ENCODE assay signal across 30 mouse cellular contexts in genomic region chr1:105330581-105331320, GRCm38 (mm10). TPM values are rescaled to one million over a fixed set of nuclear protein-coding genes. Genes with fewer than 3 reads are reported as not detected.
DNase-seq lines count a peak whose midpoint lies in the region; ATAC-seq and TF ChIP-seq lines count a peak whose summit lies in the region.
"Had no signal": no experiment of that assay in that cellular context is flagged by ENCODE, and none has a peak within 500 bp of the region (broad histone marks: within the 10 kb centered on the region; RNA-seq: fewer than 3 reads in every experiment).

No protein-coding gene starts in this region.

- peak overlapping the region; percentile 70; the same call in 1 of the 2 replicates for H3K27ac ChIP-seq in cerebellum, adult 2 months (ENCODE audit: insufficient read depth, low read length)
- H3K27ac ChIP-seq in midbrain, embryonic 10.5 days (replicated peaks) = peak overlapping the region; percentile 42; the same call in 1 of the 2 replicates
- H3K27ac ChIP-seq in midbrain, postnatal 0 days (ENCODE audit: low read depth, low read length) = no peak overlapping the region
- H3K27ac ChIP-seq in midbrain, embryonic 14.5 days (replicated peaks; ENCODE audit: low read depth, low read length) = peak overlapping the region; percentile 14; the same call in 1 of the 2 replicates
- H3K27ac ChIP-seq: embryonic facial prominence, embryonic 10.5 days; embryonic facial prominence, embryonic 15.5 days; forebrain, embryonic 12.5 days; heart, embryonic 13.5 days; hindbrain, embryonic 10.5 days; hindbrain, embryonic 15.5 days; limb, embryonic 10.5 days; limb, embryonic 15.5 days; liver, embryonic 13.5 days had no signal

- TF ChIP-seq POLR2A in cerebellum, adult 2 months (IDR thresholded peaks at IDR 0.05; ENCODE audit: borderline replicate concordance, insufficient read depth, low read length) = no peak

- no peak overlapping the region for H3K9ac ChIP-seq in midbrain, postnatal 0 days (replicated peaks; ENCODE audit: low read length, poor library complexity, severe bottlenecking)
- no peak overlapping the region for H3K9ac ChIP-seq in midbrain, embryonic 14.5 days (replicated peaks; ENCODE audit: low read length)
- H3K9ac ChIP-seq: embryonic facial prominence, embryonic 15.5 days; forebrain, embryonic 12.5 days; forebrain, postnatal 0 days; heart, embryonic 13.5 days; hindbrain, embryonic 15.5 days; limb, embryonic 15.5 days; liver, embryonic 13.5 days had no signal

- TF ChIP-seq CTCF in cerebellum, adult 2 months (IDR thresholded peaks at IDR 0.05; ENCODE audit: borderline replicate concordance, insufficient read depth, low read depth, low read length) = no peak
- no peak for TF ChIP-seq CTCF in midbrain, postnatal 0 days (IDR thresholded peaks at IDR 0.05)

- no peak overlapping the region for H3K4me3 ChIP-seq in cerebellum, adult 2 months (replicated peaks; ENCODE audit: insufficient read depth, low read depth, low read length)
- no peak overlapping the region for H3K4me3 ChIP-seq in midbrain, embryonic 10.5 days
- H3K4me3 ChIP-seq in midbrain, postnatal 0 days (ENCODE audit: low read depth, low read length) = no peak overlapping the region
- no peak overlapping the region for H3K4me3 ChIP-seq in midbrain, embryonic 14.5 days (replicated peaks; ENCODE audit: low read depth, low read length)
- H3K4me3 ChIP-seq: embryonic facial prominence, embryonic 10.5 days; embryonic facial prominence, embryonic 15.5 days; forebrain, embryonic 12.5 days; heart, embryonic 13.5 days; hindbrain, embryonic 10.5 days; hindbrain, embryonic 15.5 days; limb, embryonic 10.5 days; limb, embryonic 15.5 days; liver, embryonic 13.5 days had no signal

- 32% methylated on average over 5 of the region's 5 CpGs for WGBS in cerebellum, adult 2 months
- WGBS in midbrain, embryonic 10.5 days = 71% methylated on average over 5 of the region's 5 CpGs
- 63% methylated on average over 5 of the region's 5 CpGs for WGBS in midbrain, postnatal 0 days
- 63% methylated on average over 5 of the region's 5 CpGs for WGBS in midbrain, embryonic 14.5 days

- peak; percentile 36 to 51 for DNase-seq in cerebellum, adult 2 months
- no peak for DNase-seq in cerebellum, adult 8-10 months
- DNase-seq in midbrain, embryonic 10.5 days (ENCODE audit: low spot score) = peak; percentile 17
- no peak for DNase-seq in midbrain, postnatal 0 days (ENCODE audit: low spot score)
- DNase-seq in midbrain, embryonic 14.5 days = no peak
- no peak for DNase-seq in adrenal gland, postnatal 36 days
- DNase-seq in MN1 (ENCODE audit: low spot score) = no peak
- DNase-seq: adrenal gland, adult 2 months; cerebellum, postnatal 10 days; forebrain, postnatal 0 days; heart, postnatal 10 days; kidney, adult 18-20 months; kidney, postnatal 10 days; layer of hippocampus, adult 9-11 months; liver, embryonic 13.5 days; lung, adult 18-20 months; lung, postnatal 4 days; thymus, adult 2 months; thymus, postnatal 36 days had no signal

- H3K27me3 ChIP-seq in cerebellum, adult 2 months (ENCODE audit: control insufficient read depth, insufficient read depth, low read length) = no peaks in the 10 kb centered on the region
- peaks cover 22% of the 10 kb centered on the region for H3K27me3 ChIP-seq in midbrain, embryonic 10.5 days (ENCODE audit: low read depth, poor library complexity, severe bottlenecking)
- H3K27me3 ChIP-seq in midbrain, postnatal 0 days (ENCODE audit: insufficient read depth, low read length) = no peaks in the 10 kb centered on the region
- H3K27me3 ChIP-seq in midbrain, embryonic 14.5 days (ENCODE audit: control insufficient read depth, insufficient read depth, low read length) = no peaks in the 10 kb centered on the region
- H3K27me3 ChIP-seq: embryonic facial prominence, embryonic 15.5 days; forebrain, embryonic 12.5 days; heart, embryonic 13.5 days; hindbrain, embryonic 15.5 days; limb, embryonic 15.5 days; liver, embryonic 13.5 days had no signal

- ATAC-seq in midbrain, postnatal 0 days (ENCODE audit: low FRiP score) = no peak
- no peak for ATAC-seq in midbrain, embryonic 14.5 days (ENCODE audit: low FRiP score, low TSS enrichment)
- ATAC-seq: activated CD4-positive, CD25-positive, alpha-beta regulatory T cell, adult 4 months; forebrain, postnatal 0 days; inflammation-experienced regulatory T-cells, adult 6 months; lung, postnatal 0 days had no signal

- no peaks in the 10 kb centered on the region for H3K36me3 ChIP-seq in midbrain, embryonic 10.5 days
- H3K36me3 ChIP-seq in midbrain, postnatal 0 days (ENCODE audit: insufficient read depth, low read length) = no peaks in the 10 kb centered on the region
- no peaks in the 10 kb centered on the region for H3K36me3 ChIP-seq in midbrain, embryonic 14.5 days (ENCODE audit: control insufficient read depth, insufficient read depth, low read length)
- H3K36me3 ChIP-seq: embryonic facial prominence, embryonic 10.5 days; embryonic facial prominence, embryonic 15.5 days; forebrain, embryonic 12.5 days; heart, embryonic 13.5 days; hindbrain, embryonic 10.5 days; hindbrain, embryonic 15.5 days; limb, embryonic 10.5 days; limb, embryonic 15.5 days; liver, embryonic 13.5 days had no signal

- H3K4me2 ChIP-seq in midbrain, postnatal 0 days (ENCODE audit: low read depth, low read length, poor library complexity, severe bottlenecking) = no peak overlapping the region
- no peak overlapping the region for H3K4me2 ChIP-seq in midbrain, embryonic 14.5 days (ENCODE audit: low read length)
- H3K4me2 ChIP-seq: embryonic facial prominence, embryonic 15.5 days; forebrain, embryonic 12.5 days; heart, embryonic 13.5 days; hindbrain, embryonic 15.5 days; limb, embryonic 15.5 days; liver, embryonic 13.5 days had no signal

- peaks cover 10% of the 10 kb centered on the region; the same call in 1 of the 2 replicates for H3K4me1 ChIP-seq in cerebellum, adult 2 months (ENCODE audit: control insufficient read depth, insufficient read depth, low read length)
- H3K4me1 ChIP-seq in midbrain, embryonic 10.5 days = peaks cover 29% of the 10 kb centered on the region
- peaks cover 6% of the 10 kb centered on the region; the same call in 1 of the 2 replicates for H3K4me1 ChIP-seq in midbrain, postnatal 0 days (ENCODE audit: insufficient read depth, low read length)
- peaks cover 14% of the 10 kb centered on the region; the same call in 1 of the 2 replicates for H3K4me1 ChIP-seq in midbrain, embryonic 14.5 days (ENCODE audit: control insufficient read depth, insufficient read depth, low read length)
- H3K4me1 ChIP-seq: embryonic facial prominence, embryonic 10.5 days; embryonic facial prominence, embryonic 15.5 days; heart, embryonic 13.5 days; hindbrain, embryonic 10.5 days; hindbrain, embryonic 15.5 days; limb, embryonic 10.5 days; limb, embryonic 15.5 days; liver, embryonic 13.5 days had no signal

- no peaks in the 10 kb centered on the region for H3K9me3 ChIP-seq in midbrain, embryonic 10.5 days (replicated peaks)
- H3K9me3 ChIP-seq in midbrain, postnatal 0 days (ENCODE audit: low read length) = no peaks in the 10 kb centered on the region
- no peaks in the 10 kb centered on the region for H3K9me3 ChIP-seq in midbrain, embryonic 14.5 days (ENCODE audit: control insufficient read depth, low read length)
- H3K9me3 ChIP-seq: embryonic facial prominence, embryonic 10.5 days; embryonic facial prominence, embryonic 15.5 days; forebrain, embryonic 12.5 days; heart, embryonic 13.5 days; hindbrain, embryonic 10.5 days; hindbrain, embryonic 15.5 days; limb, embryonic 10.5 days; limb, embryonic 15.5 days; liver, embryonic 13.5 days had no signal

RNA-seq across cellular contexts. Expression of gene Rnf152, which starts 25.8 kb away (rescaled TPM):
- 19.2 and 21.9 TPM in 2 replicates for polyA plus RNA-seq in cerebellum, adult 2 months (2012; rRNA removed)
- 1.4 and 1.7 TPM in 2 replicates for polyA plus RNA-seq in midbrain, embryonic 10.5 days (2016; fragmentation: Nextera tagmentation; extraction: Ambion mirVana)
- 35.5 and 50.8 TPM in 2 replicates for total RNA-seq in midbrain, postnatal 0 days (2014; rRNA removed)
- polyA plus RNA-seq in midbrain, postnatal 0 days (2015; fragmentation: Nextera tagmentation; extraction: Ambion mirVana) = 19.2 and 21.0 TPM in 2 replicates
- polyA plus RNA-seq in midbrain, embryonic 14.5 days (2014; fragmentation: Nextera tagmentation; extraction: Ambion mirVana) = 25.7 and 28.9 TPM in 2 replicates
- 1 to 10 TPM; 2.9 to 3.4 TPM for total RNA-seq in adrenal gland, postnatal 36 days (2021)

Comparison
In these comparisons a context has a peak if more than half of its experiments do, and no peak if none do; other contexts are left out.
1. DNase-seq: peak in cerebellum, adult 2 months (2 of 2) and midbrain, embryonic 10.5 days (single experiment); none in cerebellum, adult 8-10 months (single experiment), midbrain, postnatal 0 days (single experiment), midbrain, embryonic 14.5 days (single experiment), adrenal gland, postnatal 36 days (0 of 2) and MN1 (single experiment).